ENCODE assay signal across 8 mouse cellular contexts in genomic region chr13:104590097-104590607, GRCm38 (mm10).
DNase-seq lines count a peak whose midpoint lies in the region; ATAC-seq lines count a peak whose summit lies in the region.
"Had no signal": no experiment of that assay in that cellular context is flagged by ENCODE, and none has a peak within 500 bp of the region (broad histone marks: within the 10 kb centered on the region; RNA-seq: fewer than 3 reads in every experiment).

No protein-coding gene starts in this region.

- H3K4me3 ChIP-seq in embryonic facial prominence, embryonic 10.5 days = no peak overlapping the region
- no peak overlapping the region for H3K4me3 ChIP-seq in limb, embryonic 13.5 days
- H3K4me3 ChIP-seq: erythroblast, embryonic 14.5 days had no signal

- intact Hi-C loops in left cerebral cortex, postnatal 25 days (cut with DNase I) = no loop called here

- 0 out of 2 replicates have a peak overlapping the region, but pooled peaks have one; percentile 19 for H3K4me2 ChIP-seq in limb, embryonic 13.5 days (replicated peaks)

- ATAC-seq in limb, embryonic 13.5 days (ENCODE audit: low FRiP score, low read depth) = peak; percentile 66; the same call in 1 of the 2 replicates

- DNase-seq in left cerebral cortex, postnatal 25 days (ENCODE audit: low spot score in 2 of 2) = peak; percentile 8 to 21
- DNase-seq in left cerebral cortex, adult 9 months (ENCODE audit: low spot score in 2 of 2) = no peak
- peak; percentile 43 for DNase-seq in WW6 (ENCODE audit: low read depth, low spot score)
- DNase-seq in embryonic facial prominence, embryonic 10.5 days (ENCODE audit: low spot score) = peak; percentile 48
- DNase-seq in adrenal gland, postnatal 25 days = no peak
- no peak for DNase-seq in adrenal gland, postnatal 36 days

- H3K4me1 ChIP-seq in embryonic facial prominence, embryonic 10.5 days = peaks cover 10% of the 10 kb centered on the region
- H3K4me1 ChIP-seq in limb, embryonic 13.5 days = peaks cover 25% of the 10 kb centered on the region

- no peaks in the 10 kb centered on the region for H3K9me3 ChIP-seq in embryonic facial prominence, embryonic 10.5 days
- no peaks in the 10 kb centered on the region for H3K9me3 ChIP-seq in limb, embryonic 13.5 days

- no peaks in the 10 kb centered on the region for H3K27me3 ChIP-seq in embryonic facial prominence, embryonic 10.5 days (replicated peaks; ENCODE audit: low read depth, poor library complexity, severe bottlenecking)
- H3K27me3 ChIP-seq in limb, embryonic 13.5 days = no peaks in the 10 kb centered on the region

- peak overlapping the region; percentile 21; the same call in 1 of the 2 replicates for H3K27ac ChIP-seq in embryonic facial prominence, embryonic 10.5 days (replicated peaks)
- peak overlapping the region; percentile 39; the same call in 1 of the 2 replicates for H3K27ac ChIP-seq in limb, embryonic 13.5 days

- H3K9ac ChIP-seq in limb, embryonic 13.5 days = no peak overlapping the region

- WGBS in embryonic facial prominence, embryonic 10.5 days = 49% methylated on average over 11 of the region's 11 CpGs
- WGBS in limb, embryonic 13.5 days = 46% methylated on average over 11 of the region's 11 CpGs

- H3K36me3 ChIP-seq in embryonic facial prominence, embryonic 10.5 days (replicated peaks) = no peaks in the 10 kb centered on the region
- H3K36me3 ChIP-seq in limb, embryonic 13.5 days = no peaks in the 10 kb centered on the region

Comparison
In these comparisons a context has a peak if more than half of its experiments do, and no peak if none do; other contexts are left out.
1. DNase-seq: peak in left cerebral cortex, postnatal 25 days (2 of 2), WW6 (single experiment) and embryonic facial prominence, embryonic 10.5 days (single experiment); none in left cerebral cortex, adult 9 months (0 of 2), adrenal gland, postnatal 25 days (single experiment) and adrenal gland, postnatal 36 days (0 of 2).